Mouse (Mus musculus) ES-Bruce4 (cell line): ENCODE data around the gene Slc35a3. TPM values are rescaled to one million over a fixed set of nuclear protein-coding genes. Genes with fewer than 3 reads are reported as not detected.

Experiments used
- H3K27ac ChIP-seq: 2 replicates; pipeline ENCODE4 v1.5.1; 2012; ENCODE audit warnings: low read length, inconsistent platforms; ENCODE audit not compliant: insufficient read depth
- H3K27me3 ChIP-seq: 2 replicates; pipeline ENCODE4 v1.6.1; 2012; ENCODE audit warnings: mild to moderate bottlenecking, low read length, inconsistent platforms; ENCODE audit not compliant: control insufficient read depth, poor library complexity, insufficient read depth, severe bottlenecking
- H3K36me3 ChIP-seq: 2 replicates; pipeline ENCODE4 v1.6.1; 2012; ENCODE audit warnings: inconsistent platforms, mild to moderate bottlenecking, low read length, moderate library complexity; ENCODE audit not compliant: control insufficient read depth, poor library complexity, insufficient read depth, severe bottlenecking
- H3K4me1 ChIP-seq: one replicate; pipeline ENCODE4 v1.8.1; 2011; ENCODE audit warnings: low read length; ENCODE audit not compliant: control insufficient read depth, insufficient read depth
- H3K4me3 ChIP-seq: 2 replicates; pipeline ENCODE4 v1.5.1; 2011; ENCODE audit warnings: low read depth, mild to moderate bottlenecking, low read length
- H3K9ac ChIP-seq: 2 replicates; pipeline ENCODE4 v1.6.1; 2012; ENCODE audit warnings: low read depth, mild to moderate bottlenecking, inconsistent platforms; ENCODE audit not compliant: poor library complexity, severe bottlenecking
- H3K9me3 ChIP-seq: replicated peaks from 2 replicates; pipeline ENCODE4 v1.6.1; 2012; ENCODE audit warnings: mild to moderate bottlenecking, low read length, inconsistent platforms; ENCODE audit not compliant: control insufficient read depth, poor library complexity, insufficient read depth, severe bottlenecking
- CTCF ChIP-seq: IDR thresholded peaks from one replicate; pipeline ENCODE4 v1.8.1; 2011; ENCODE audit warnings: low read depth, low read length
- EP300 ChIP-seq: IDR thresholded peaks from 2 replicates; pipeline ENCODE4 v1.6.1; 2011; ENCODE audit warnings: low read depth, low read length; ENCODE audit not compliant: insufficient read depth
- POLR2A ChIP-seq: IDR thresholded peaks from one replicate; pipeline ENCODE4 v1.8.1; 2011; ENCODE audit warnings: low read length; ENCODE audit not compliant: insufficient read depth
- polyA plus RNA-seq: library from polyadenylated mRNA; stranded (reverse); fragments of >200 nt; gene quantifications from 2 replicates; pipeline ENCODE4 v1.2.4, GENCODE M21; 2011; ENCODE audit warnings: low read depth; ENCODE audit not compliant: missing spikeins, insufficient read depth, insufficient read length

Slc35a3 gene
- polyA plus RNA-seq, 1 experiment: 31.3 TPM

DNA sequence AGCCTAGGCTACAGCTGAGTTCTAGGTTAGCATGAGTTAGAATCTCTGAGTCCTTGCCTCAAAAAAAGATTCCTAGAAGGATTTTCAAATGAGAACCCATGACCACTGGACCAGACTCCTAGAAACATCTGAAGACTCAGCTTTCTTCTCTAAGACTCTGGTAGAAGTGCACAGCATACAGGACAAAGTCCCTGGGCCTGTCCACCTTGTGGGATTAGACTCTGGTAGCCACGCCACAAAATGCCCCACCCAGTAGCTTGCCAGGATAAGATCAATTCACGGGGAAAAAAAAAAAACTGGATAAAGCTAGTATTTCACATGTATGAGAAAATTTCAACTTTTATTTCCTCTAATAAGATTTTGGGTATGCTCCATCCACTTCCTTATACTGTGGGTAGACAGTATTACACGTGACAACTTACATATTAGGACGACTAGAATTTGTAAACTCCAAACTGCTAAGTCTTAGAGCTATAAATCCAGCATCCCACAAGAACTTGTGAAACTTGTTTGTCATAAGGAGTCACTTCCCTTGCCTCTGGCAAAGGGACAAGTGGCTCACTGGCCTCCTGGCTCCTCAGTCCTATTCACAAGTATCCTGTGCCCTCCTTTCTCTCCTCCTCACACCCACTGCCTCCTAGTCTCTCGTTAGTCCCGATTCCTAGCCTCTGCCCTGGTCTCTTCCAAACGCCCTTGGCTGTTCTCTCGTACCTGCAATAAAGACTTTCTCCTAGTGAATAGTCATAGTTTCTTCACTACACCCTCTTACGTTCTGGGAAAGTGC, 74.7 kb downstream of the Slc35a3 start:
- Histone ChIP-seq H3K36me3 (peaks cover 51% of the 10 kb centered on the region), H3K4me3 (no peak overlapping the region), H3K4me1 (no peaks in the 10 kb centered on the region), H3K27ac (no peak overlapping the region), H3K27me3 (no peaks in the 10 kb centered on the region), H3K9me3 (no peaks in the 10 kb centered on the region), H3K9ac (no peak overlapping the region)
- TF ChIP-seq CTCF: no peak
- TF ChIP-seq EP300: no peak
- no peak for TF ChIP-seq POLR2A

DNA sequence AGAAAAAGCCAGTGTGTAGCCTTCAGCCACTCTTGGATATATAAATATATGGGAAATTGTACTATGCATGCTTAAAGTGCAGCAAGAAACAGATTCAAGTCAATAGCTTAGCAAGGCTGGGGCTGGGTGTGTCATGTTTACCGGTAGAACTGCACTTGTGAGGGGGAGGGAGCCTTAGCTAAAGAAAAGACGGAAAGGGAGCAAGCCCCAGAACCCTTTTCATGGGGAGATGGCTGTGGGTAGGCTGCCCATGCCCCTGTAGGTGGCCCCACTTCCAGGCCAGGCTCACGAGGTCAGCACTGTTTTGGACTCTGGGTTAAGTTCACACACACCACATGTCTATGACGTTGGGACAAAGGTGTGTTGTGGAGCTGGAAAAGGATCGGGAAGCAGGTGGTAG, 76.8 kb downstream of the Slc35a3 start:
- peaks cover 50% of the 10 kb centered on the region for H3K36me3 ChIP-seq
- no peak overlapping the region for H3K9ac ChIP-seq
- no peak overlapping the region for H3K27ac ChIP-seq
- TF ChIP-seq POLR2A (no peak), CTCF (no peak), EP300 (no peak)
- H3K4me3 ChIP-seq: no peak overlapping the region
- H3K9me3 ChIP-seq: no peaks in the 10 kb centered on the region
- no peaks in the 10 kb centered on the region for H3K27me3 ChIP-seq
- H3K4me1 ChIP-seq: no peaks in the 10 kb centered on the region

DNA sequence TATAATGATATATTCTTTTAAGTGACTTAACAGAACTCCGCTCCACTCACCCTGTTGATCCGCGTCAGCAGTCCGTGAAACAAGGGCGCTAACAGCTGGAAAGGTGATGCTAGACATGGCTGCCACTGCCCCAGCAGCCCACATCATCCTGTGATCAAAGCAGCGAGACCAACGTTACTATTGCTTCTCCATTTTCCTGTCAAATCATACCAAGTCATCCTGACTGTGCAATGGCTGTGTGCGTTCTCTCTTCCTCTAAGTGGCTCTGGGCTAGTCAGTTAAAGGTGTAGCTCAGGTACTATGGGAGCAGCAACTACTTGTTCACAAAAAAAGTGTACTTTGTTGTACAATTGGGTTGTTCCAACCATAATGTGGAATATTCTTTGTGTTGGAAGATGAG, 77.8 kb downstream of the Slc35a3 start:
- Histone ChIP-seq H3K4me1 (no peaks in the 10 kb centered on the region), H3K36me3 (peaks cover 43% of the 10 kb centered on the region), H3K27ac (no peak overlapping the region), H3K4me3 (no peak overlapping the region), H3K9me3 (no peaks in the 10 kb centered on the region), H3K9ac (no peak overlapping the region), H3K27me3 (no peaks in the 10 kb centered on the region)
- TF ChIP-seq POLR2A: no peak
- TF ChIP-seq EP300: no peak
- no peak for TF ChIP-seq CTCF

DNA sequence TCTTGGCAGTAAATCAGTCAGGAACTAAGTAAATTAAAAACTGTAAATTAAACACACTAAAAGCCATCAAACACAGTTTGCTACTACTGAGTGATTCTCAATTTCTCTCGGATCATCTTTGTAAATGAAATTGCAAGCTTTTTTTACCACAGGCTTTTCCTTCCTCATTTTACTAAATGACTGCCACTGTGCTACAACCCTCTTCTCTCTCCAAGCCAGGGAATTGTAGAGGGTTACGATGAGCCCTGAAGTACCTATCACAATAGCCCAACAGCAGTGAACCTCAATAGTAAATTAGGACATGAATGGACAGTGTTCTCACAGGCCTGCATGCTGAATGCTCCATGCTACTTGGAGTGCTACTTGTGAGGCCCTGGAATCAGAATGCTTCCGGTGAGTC, 78.5 kb downstream of the Slc35a3 start:
- no peak overlapping the region for H3K4me3 ChIP-seq
- H3K36me3 ChIP-seq: peaks cover 36% of the 10 kb centered on the region
- no peaks in the 10 kb centered on the region for H3K9me3 ChIP-seq
- no peaks in the 10 kb centered on the region for H3K4me1 ChIP-seq
- H3K9ac ChIP-seq: no peak overlapping the region
- H3K27ac ChIP-seq: no peak overlapping the region
- H3K27me3 ChIP-seq: no peaks in the 10 kb centered on the region
- TF ChIP-seq POLR2A (no peak), CTCF (no peak), EP300 (no peak)

DNA sequence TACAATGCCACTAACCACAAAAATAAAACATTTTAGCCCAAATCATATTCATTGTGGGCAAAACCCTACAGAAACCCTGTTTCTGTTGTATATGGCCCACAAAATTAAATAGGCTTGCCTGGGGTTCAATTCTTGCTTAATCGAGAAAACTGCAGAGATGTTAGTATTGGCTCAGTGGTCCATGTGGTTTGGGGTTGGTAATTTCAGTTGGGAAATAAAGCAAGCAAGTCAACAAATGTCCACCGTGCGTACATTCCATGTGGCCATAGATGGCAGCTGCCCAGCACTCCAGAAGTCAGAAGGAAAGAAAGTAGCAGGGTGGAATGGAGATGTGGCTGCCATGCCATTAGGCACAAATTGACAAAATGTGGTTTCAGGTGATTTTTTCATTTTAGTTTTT, 79.7 kb downstream of the Slc35a3 start:
- no peak overlapping the region for H3K27ac ChIP-seq
- H3K9me3 ChIP-seq: no peaks in the 10 kb centered on the region
- peaks cover 32% of the 10 kb centered on the region for H3K36me3 ChIP-seq
- no peak overlapping the region for H3K4me3 ChIP-seq
- TF ChIP-seq EP300: no peak
- H3K9ac ChIP-seq: no peak overlapping the region
- no peaks in the 10 kb centered on the region for H3K4me1 ChIP-seq
- no peaks in the 10 kb centered on the region for H3K27me3 ChIP-seq

DNA sequence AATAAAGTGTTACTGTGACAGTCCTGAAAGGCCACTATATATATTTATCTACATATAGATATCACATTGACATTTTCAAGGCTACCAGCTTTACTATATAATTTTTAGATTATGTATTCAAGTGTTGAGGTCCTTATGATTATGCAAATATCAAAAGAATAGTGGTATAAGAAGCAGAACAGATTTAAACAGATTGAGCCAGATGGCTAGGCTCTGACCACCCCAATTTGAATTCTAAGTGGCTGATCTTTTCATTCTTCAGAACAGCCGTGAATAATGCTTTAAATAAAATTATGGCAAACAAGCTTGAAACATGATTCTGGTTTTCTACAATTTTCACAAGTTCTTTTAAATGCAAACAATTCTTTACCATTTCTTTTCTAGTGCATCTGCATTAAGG, 81.2 kb downstream of the Slc35a3 start:
- Histone ChIP-seq H3K27me3 (no peaks in the 10 kb centered on the region), H3K36me3 (peaks cover 25% of the 10 kb centered on the region), H3K27ac (no peak overlapping the region), H3K4me1 (no peaks in the 10 kb centered on the region), H3K4me3 (no peak overlapping the region), H3K9me3 (no peaks in the 10 kb centered on the region), H3K9ac (no peak overlapping the region)
- TF ChIP-seq EP300: no peak
- no peak for TF ChIP-seq CTCF
- no peak for TF ChIP-seq POLR2A
